Mouse (Mus musculus): ENCODE results near the gene Tpcn1. TPM values are rescaled to one million over a fixed set of nuclear protein-coding genes. Genes with fewer than 3 reads are reported as not detected.
"Not testable (repeated sequence)": the region's sequence is repeated elsewhere in the genome, so short reads cannot be mapped to it uniquely, and the experiment has no call there.

Tpcn1 gene
- total RNA-seq, 2 experiments from 2014 or later: 29.7 to 35.5 TPM

DNA sequence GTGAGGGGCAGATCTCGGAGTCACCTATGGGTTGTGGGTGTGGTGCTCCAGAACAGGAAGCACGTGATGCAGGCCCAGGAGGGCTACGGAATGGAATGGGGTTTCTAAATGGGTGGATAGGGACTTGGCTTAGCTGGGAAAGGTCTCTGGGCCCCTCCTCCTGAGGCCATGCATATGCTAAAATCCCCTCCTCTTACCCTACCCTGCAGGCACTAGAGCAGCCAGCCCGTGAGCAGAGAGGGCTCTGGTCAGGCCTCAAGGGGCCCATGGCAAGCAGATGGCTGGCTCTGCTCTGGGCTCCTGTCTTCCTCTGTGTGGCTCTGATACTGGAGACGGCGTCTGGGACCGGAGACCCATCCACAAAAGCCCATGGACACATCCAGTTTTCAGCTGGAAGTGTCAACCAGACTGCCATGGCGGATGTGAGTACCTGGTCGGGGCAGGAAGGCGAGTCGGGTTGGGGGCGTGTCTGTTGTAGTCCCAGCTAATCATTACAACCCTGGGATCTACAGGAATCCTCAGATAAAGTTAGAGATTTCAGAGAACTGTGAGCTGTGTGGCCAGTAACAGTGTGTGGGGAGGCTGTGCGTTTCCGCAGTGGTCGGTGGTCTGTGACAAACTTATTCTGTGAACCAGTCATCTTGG, 75.4 kb downstream of the Tpcn1 start:
- DNase-seq: no peak

DNA sequence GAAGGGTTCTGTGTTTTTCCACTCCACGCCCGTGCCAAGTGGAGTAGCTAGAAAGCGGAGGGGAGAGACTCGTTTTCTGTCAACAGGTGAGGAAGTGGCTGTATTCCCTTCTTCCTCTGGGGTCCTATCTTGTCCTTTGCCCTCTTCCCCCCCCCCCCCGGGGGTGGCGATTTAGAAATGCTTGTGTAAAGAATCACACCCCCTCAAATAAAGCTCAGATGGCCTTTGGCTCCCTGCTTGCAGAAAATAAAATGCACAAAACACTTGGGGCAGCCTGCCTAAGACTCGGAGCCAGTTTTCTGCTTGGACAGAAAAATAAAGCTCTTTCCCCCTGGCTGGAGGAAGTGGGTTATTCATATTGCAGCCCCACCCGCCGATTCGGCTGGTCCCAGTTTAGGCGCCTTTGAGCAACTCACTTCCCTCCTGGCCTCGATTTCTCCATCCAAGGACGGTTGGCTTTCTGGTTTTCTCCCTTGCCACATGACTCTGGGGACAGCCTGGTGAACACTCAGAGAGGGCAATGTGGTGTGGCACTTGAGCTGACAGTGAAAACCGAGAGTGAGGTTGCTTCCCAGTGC, 76.7 kb downstream of the Tpcn1 start:
- peak; percentile 68 to 73 for DNase-seq

DNA sequence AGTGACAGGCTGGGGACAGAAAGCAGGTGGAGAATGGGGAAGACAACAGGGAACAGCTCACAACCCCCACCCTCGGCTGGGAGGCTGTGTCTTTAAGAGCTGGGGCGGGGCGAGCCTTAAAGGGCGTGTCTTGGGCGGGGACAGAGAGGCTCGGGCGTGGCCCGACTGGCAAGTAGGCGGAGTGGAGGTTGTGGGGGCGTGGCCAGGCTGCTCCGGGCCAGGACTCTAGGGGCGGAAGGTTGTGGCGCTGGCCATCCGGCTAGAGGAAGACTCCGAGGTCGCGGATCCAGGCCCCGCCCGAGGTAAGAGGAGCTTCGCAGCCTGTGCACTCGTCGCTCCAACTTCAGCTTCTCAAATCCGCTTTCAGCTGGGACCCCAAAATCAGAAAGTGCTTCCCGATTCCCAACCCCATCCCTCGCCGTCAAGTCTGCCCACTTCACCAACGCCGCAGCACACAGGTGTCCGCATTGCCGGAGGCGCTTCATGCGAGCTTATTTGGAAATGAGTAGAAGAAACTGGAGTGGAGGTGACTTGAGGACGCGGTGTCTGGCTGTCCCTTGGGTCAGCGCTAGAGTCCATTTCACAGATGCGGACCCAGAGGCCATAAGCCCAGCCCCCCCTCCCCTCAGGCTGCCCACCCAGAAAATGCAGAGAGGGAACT, 77.4 kb downstream of the Tpcn1 start, which contains the start of gene Slc8b1:
Slc8b1 (plus strand) TSS at position 187 of the 661 bp plus-strand sequence.
- peak; percentile 97 to 99 for DNase-seq

DNA sequence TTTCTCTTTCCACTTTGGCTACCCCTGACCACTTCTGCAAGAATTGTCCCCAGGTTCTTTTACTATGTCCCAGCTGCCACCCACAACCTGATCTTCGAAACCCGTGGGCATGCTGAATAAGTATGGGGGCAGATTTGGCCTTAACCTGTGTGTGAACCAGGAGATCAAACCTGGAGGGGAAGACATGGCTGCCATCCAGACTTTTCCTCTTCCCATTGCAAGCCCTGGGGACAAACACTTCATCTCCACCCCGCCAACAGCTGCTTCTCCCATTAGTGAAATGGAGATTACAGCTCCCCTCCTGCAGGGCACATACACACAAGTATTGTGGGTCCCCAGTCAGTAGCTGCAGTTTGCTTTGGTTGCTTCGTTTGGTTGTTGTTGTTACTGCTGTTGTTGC, 81.2 kb downstream of the Tpcn1 start:
- DNase-seq: peak in 1 of 2 experiments; percentile 35

DNA sequence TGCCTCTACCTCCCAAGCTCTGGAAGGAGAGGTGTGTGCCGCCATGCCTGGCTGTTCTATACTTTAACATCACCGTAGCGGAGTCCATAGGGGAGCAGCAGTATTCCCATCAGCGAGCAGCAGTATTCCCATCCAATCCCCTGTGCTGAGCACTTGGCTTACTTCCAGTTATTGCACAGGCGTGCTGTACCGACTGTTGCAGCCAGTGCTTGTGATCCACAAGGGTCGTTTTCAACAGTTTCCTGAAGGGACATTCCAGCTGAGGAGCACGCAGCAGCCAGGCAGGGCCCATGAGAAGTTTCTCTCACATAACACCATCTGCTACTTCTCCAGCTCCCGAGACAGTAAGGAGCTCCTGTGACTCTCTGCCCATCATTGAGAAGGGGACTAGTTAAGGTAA, 82.0 kb downstream of the Tpcn1 start:
- no peak for DNase-seq

DNA sequence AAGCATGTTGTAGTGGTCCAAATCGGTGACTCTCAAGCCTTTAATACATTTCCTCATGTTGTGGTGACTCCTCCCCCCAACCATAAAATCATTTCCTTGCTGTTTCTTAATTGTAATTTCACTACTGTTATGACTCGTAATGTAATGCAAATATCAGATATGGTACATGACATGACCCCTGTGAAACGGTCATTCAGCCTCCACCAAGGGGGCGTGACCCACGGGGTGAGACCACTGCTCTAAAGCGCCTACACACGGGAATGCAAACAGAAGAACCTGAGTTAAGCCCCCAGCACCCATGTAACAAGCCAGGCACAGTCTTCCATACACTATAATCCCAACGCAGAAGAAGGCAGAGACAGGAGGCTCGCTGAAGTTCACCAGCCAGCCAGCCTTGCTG, 82.7 kb downstream of the Tpcn1 start:
- DNase-seq: no peak

DNA sequence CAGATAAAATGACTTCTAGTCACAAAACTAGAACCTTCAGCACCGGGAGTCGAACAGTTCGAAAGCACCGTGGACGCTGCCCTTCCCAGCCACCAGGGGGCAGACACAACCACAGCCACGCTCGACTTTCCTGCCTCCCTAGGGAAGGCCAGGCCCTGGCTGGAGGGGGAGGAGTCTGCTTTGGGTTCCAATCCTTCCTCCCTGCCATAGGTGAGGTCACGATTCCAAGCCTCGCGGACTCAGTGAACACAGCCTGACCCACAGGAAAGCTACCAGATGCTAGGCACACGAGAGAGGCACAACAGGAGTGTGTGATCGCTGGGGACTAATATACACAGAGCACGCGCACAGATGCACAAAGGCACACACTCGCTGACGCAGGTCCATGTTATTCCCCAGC, 83.1 kb downstream of the Tpcn1 start:
- DNase-seq: peak; percentile 88 to 92

DNA sequence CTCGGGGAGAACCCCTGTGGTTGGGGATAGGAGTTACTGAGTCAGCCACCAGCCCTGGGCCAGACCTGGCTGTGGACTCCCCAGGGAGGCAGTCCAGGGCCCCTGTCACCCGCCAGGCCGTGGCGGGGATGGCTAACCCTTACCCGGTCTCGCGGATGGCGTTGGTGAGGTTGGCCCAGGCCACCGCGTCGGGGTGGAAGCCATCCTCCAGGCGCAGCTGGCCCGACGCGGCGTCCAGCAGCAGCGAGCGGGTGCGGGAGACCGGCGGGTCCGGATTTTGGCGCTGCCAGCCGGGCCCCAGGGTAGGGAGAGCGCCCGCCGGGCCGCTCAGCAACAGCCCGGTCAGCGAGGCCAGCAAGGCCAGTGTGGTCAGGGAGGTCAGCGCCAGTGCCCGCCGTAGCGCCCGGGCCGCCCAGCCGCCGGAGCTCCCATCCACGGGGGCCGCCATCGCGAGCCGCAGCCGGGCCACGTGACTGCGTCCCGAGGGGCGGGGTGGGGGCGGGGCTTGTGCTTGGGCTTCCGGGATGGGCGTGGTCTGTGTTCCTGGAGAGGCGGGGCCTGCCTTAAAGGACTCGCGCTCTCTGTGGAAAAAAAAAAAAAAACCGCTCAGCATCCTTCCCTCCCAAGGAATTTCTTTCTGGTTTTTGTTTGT, 85.2 kb downstream of the Tpcn1 start, which contains the start of gene Plbd2:
Plbd2 (minus strand) TSS at position 482 of the 652 bp plus-strand sequence.
- peak; percentile 85 to 86 for DNase-seq

DNA sequence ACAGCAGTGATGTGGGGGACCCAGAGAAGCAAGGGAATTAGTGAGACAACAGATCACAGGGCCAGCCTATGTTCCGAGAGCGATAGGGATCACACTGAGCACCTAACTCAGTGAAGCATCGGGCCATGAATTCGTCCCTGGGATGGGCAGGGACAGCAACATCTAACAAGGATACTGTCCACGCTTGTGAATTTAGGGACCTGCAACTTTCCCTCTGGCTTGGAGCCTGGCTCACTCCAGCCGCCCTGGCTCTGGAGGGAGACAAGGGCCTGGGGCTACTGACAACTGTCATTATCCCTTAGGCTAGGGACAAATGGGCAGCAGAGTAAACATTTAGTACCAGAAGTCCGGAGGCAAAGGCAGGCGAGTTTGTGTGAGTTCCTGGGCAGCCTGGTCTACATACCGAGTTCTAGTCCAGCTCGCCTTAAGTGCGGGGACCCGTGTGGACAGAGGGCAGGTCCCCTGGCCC, 85.8 kb downstream of the Tpcn1 start:
- DNase-seq: no peak

DNA sequence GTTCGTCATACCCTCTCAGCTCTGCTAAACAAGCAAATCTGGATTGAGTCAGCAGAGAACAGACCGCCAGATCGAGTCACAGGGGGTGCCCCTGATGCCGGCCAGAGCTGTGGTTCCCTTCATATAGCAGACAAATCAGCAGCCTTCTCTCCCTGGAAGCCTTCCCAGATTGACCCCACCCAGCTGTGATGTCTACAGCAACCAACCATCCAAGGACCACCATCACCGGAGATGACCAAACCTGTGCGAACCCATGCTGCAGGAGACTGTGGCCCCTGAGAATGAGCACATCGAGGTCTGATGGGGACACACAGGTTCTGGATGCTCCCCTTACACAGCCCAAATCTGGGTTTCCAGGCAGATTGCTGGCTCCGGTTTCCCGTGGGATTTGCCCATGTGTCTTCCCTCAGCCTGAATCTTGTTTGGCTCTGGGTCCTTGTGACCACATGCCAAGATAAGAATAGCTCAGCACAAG, 86.3 kb downstream of the Tpcn1 start:
- DNase-seq: no peak

DNA sequence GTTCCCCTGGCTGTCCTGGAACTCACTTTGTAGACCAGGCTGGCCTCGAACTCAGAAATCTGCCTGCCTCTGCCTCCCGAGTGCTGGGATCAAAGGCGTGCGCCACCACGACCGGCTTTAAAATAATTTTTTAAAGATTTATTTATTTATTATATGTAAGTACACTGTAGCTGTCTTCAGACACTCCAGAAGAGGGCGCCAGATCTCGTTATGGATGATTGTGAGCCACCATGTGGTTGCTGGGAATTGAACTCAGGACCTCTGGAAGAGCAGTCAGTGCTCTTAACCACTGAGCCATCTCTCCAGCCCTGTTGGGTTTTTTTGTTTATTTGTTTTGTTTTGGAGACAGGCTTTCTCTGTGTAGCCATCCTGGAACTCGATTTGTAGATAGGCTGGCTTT, 87.9 kb downstream of the Tpcn1 start:
- DNase-seq: not testable (repeated sequence)

DNA sequence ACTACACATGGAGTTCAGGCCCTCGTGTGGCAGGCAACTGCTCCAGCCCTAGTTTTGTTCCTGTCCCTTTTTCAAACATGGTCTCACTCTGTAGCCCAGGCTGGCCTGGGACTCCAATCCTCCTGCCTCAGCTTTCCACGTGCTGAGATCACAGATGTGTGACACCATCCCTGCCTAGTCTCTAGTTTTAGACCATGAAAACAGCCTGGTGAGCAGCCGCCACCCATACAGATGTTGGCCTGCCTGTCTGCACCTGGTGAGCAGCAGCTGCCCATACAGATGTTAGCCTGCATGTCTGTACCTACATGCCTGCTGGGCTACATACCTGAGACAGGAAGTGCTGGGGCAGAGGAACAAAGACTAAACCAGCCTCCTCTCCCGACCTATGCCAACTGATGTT, 89.3 kb downstream of the Tpcn1 start:
- no peak for DNase-seq

DNA sequence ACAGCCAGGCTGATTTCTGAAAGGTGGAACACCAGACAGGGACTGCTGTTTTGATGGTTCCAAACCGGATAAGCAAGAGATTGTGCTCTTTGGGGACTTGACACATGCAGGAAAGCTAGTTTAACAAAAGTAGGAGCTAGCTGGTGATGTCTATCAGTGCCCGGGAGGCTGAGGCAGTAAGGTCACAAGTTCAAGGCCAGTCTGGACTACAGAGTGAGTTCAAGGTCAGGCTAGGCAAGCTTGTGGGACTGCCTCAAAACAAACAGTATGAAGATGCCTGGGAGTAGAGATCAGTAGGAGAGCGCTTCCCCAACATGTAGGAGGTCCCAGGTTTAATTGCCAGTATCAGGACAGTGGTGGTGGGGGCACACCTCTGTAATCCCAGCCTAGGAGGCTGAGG, 91.4 kb downstream of the Tpcn1 start:
- no peak for DNase-seq

DNA sequence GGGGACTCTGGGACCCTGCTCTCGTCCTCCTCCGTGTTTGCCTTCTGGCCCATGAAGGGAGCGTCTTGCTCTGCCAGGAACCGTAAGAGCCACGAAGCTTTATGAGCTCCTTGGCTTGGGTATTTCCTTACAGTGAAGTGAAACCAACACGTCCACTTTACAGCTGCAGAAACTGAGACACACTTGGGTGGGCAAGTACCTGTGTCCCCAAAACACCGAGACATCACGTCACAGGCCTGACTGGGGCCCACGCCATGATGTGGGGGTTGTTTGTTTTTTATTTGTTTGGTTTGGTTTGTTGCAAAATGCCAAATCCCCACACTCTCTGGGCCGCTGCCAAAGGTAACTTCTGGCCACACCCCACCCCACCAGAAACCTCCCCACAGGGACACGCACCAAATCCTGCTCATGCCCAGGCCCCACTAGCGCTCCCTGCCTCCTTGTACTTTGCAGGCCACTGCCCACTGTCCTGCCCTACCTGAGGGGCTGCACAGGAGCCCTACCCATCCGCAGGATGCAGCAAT, 92.7 kb downstream of the Tpcn1 start:
- DNase-seq: no peak

DNA sequence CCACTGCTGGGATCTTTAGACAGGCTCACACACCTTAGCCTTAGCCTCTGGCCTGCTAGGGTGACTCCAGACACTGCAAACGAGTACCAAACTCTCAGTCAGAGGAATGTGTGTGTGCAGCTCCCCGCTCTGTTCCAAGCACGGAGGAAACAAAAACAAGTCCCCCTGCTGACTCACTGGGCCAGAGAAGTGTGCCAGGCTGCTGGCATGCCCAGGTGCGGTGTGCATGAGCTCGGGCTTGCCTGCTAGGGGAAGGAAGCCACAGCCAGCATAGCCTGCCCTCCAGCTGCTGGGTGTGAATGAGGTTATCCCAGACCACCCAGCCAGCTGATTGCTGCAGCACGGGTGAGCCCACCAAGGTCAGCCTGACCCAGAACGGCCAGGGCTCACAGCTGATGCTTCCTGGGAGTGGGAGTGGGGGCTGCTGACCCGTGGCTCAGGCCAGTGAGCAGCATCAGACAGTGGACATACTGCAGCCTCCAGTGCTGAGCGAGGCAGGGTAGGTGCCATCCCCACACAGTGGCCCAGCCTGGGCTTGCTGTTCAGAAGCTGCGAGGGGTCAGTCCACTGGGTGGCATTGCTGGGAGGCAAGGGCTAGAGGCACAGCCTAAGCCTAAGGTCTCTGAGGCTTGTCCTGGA, 93.3 kb downstream of the Tpcn1 start:
- peak; percentile 59 to 68 for DNase-seq

DNA sequence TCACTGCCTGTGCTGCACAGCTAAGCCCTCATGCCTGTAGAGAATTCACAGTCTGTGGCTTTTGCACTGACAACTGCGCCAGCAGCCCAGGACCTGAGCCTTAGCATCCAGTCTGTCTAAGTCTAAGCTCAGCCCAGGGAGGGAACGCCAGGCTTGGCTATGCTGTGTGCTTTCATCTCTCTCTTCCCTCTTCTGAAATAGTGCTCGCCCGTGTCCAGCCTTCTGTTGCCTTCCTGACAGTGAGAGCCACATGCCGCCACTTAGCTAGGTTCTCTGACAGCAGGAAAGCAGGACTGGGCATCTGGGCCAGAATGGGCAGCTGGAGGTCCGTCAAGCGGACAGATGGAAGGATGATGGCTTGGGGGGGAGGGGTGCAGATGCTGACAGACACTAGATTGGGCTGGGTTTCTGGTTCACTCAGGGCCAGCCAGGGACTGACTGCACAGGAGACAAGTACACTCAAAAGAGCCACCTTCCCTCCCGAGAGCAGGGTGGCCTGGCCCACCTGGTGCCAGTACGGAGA, 94.5 kb downstream of the Tpcn1 start:
- DNase-seq: no peak

DNA sequence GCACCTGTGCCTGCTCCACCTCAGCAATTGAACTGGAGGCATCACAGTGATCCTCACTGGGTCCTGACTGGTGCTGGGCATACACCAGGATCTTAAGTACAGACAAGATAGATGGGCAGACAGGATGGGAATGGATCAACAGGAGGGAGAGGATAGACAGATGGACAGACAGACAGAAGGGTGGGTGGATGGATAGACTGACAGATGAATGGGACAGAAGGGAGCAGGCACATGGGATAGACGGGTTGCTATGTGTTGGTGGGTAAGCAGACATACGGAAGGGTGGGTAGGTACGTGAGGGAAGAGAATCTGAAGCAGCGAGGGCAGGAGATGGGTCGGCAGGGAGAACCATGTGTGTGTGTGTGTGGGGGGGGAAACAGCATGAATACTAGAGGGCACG, 95.0 kb downstream of the Tpcn1 start:
- no peak for DNase-seq

DNA sequence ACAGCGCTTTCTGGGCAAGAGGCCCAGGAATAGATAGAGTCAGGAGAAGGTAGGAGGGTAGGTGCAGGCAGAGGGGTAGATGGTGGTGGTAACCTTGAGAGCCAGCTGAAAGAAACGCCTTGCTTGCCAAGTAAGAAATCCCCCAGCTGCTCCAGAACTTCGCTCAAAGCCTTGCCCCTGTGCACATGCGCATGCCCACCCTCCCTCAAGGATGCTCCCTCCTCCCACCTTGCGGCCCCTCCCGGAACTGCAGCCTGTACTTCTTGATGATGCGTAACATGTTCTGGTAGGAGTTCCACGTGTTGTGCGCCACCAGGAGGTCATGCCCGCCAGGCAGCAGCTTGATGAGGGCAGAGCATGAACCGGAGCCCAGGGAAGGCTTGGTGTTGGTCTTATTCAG, 96.0 kb downstream of the Tpcn1 start:
- no peak for DNase-seq

DNA sequence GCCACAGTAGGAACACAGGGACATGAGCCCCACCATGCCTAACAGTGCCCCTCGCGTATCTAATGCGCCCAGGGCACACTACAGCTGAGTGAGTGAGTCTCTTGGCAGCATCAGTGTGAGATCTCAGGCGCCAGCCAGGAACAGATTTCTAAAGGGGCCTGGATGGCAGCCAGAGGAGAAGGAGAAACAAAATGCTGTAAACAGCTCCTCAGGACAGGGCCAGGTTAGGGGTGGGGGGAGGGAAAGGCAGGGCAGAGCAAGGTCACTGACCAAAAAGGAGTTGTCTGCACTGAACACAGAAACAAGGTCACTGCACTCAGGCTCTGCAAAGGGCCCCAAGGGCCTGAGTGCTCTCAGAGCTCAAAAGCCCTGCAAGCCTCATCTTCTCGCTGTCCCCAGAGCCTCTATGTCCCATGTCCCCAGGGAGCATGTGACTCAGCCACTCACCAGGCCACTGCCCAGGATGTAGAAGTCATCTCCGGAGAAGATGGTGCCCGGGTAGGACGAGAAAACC, 97.7 kb downstream of the Tpcn1 start:
- peak; percentile 65 to 76 for DNase-seq

DNA sequence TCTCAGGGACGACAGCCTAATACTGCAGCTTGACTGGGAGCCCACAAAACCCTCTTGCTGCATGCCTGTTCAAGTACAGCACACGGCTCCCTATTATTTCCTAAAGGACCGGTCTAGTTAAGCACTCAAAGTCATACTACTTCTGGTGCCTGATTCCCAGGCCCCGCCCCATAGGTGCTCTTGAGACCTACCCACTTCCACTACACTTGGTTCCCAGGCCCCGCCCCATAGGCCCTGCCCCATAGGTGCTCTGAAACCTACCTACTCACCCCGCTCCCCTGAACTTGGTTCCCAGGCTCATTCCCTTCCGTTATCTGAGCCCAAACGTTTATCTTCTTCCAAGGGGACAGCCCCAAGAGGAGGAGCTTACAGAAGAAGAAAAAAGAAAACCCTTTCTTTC, 100.6 kb downstream of the Tpcn1 start:
- no peak for DNase-seq

Measured in heart, adult 18-20 months (tissue).